Mouse (Mus musculus) lung, postnatal 14 days (tissue): ENCODE measurements around the gene Thrsp.
A peak's percentile ranks its signal among the peaks of the same experiment; 100 is the strongest.

Source experiments
- DNase-seq: peaks from one replicate; pipeline ENCODE4 v3.0.0; 2021

Thrsp gene

GRCm38 (mm10) chr7:97416473-97416872 lies 1.1 kb downstream of the Thrsp start:
- no peak for DNase-seq

- DNase-seq: no peak
Observed at GRCm38 (mm10) chr7:97414915-97415687, 2.4 kb downstream of the Thrsp start.

GRCm38 (mm10) chr7:97414426-97414825 lies 3.1 kb downstream of the Thrsp start:
- no peak for DNase-seq

DNA sequence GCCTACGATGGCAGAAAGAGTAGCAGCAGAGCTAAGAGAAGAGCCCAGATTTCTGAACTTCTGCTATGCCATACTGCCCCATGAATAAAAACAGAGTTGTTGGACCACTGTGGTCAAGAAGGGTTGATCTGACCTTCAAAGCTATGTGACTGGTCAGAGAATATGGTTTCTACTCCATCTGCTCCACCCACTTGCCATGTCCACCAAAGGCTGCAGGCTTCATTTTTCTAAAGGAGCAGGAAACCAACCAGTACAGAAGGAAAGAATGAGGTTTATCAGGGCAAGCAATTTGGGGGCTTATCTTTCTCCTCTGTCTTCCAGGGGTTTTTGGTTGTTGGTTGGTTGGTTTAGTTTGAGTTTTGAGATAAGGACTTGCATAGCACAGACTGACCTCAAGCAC lies 3.5 kb downstream of the Thrsp start:
- DNase-seq: no peak

DNA sequence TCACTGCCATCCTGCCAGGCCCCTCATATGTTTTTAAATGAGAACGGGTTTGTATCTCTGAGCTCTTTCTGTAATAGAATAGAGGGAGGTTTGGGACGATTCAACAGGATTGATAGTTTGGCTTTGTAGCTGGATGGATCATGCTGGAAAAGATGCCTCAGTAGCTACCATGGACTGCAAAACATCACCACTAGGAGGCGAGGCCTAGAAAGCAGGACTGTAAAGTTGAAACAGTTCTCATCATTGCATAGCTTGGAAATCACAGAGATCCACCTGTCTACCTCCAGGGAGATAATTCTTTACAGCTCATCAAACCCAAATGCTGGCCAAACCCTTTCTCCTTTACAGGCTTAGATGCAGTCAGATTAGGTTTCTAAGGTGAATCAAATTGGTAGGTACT lies 6.0 kb downstream of the Thrsp start:
- DNase-seq: no peak

DNA sequence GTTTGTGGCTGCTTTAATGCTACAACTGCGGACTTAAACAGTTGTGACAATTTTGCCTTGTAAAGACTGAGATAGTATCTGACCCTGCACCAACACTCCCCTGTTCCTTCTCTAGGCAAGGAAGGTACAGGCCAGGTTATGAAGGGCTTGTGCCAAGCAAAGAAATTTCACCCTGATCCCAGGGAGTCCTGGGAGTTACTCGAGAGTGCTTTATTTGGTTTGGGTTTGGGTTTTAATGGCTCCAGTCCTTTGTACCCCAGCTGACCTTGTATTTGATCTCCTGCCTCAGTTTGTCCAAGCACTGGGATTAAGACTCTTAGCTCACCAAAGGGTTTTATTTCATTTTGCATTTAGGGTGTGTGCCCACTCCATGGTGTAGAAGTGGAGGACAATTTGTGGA lies 6.4 kb downstream of the Thrsp start:
- DNase-seq: no peak

GRCm38 (mm10) chr7:97407145-97407544 lies 10.4 kb downstream of the Thrsp start:
- no peak for DNase-seq

GRCm38 (mm10) chr7:97399960-97400715 lies 17.4 kb downstream of the Thrsp start, which contains the start of gene Ndufc2:
Gene Ndufc2, plus strand, starts transcription at chr7:97400003.
- peak; percentile 79 for DNase-seq

- no peak for DNase-seq
Observed at GRCm38 (mm10) chr7:97398943-97399342, 18.6 kb downstream of the Thrsp start.

- DNase-seq: no peak
Observed at GRCm38 (mm10) chr7:97394375-97394774, 23.2 kb downstream of the Thrsp start.

DNA sequence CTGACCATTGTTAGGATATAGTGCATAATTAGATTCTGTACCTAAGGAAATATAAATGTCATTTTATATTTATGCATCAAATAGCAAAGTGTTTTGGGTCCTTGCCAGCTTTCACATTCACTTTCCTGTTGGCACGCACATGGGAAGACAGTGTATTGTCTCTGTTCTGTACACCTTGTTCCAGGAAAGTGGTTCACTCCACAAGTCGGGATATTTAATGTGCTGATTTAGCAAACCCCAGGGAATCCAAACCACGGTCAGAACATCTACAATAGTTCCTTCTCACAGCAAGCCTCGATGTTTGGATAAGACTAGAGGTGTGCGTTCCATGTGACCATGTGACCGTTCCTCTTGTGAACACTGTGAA lies 25.5 kb downstream of the Thrsp start:
- peak; percentile 54 for DNase-seq

DNA sequence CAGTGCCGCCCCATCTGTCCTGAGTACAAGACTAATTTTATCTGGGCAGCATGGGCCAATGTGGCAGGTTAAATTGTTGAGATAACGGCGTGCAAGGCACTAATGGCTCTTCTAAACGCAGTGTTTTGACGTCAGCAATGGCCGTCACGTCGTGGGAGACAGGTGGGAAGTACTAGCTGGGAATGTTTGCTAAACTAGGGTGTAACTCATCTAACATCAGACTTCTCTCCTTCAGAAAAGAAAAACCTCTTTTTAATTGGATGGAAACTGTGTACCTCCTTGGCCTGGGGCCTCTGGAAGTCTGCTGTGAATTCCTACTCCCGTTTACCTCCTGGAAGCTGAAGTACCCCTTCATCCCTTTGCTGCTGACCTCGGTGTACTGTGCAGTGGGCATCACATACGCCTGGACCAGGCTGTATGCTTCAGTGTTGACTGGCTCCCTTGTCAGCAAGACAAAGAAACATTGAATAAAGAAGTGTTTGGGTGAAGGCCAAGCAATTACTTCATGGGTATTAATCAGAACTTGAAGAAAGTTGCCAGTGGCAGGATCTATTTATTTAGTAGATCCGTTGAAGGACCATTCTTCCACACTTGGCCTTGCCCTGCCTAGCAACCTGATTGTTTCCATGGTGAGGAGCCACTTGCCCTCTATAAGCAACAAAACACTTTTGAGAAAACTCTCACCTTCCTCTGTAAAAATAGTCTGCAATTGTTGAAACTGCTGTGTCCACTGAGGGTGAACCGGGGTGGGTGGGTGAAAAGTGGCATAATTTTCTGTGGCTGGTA lies 26.0 kb downstream of the Thrsp start:
- DNase-seq: peak; percentile 62

DNA sequence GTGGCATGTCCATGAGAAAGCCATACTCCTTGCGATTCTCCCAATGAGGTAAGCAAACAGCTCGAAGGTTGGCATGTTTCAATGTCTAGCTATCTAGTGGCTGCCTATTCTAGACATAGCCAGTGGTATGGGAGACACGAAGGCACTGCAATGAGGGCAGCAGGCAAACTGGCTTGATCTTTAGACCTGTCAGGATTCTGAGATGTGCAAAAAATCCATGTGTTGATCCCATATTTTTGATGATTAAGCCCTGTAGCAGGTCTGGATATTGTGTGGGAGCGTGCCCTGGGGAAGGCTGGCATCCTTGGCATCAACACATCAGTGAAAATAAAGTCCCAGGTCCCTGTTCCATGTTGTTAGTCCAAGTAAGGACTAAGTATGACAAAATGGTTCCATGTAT lies 29.0 kb downstream of the Thrsp start:
- DNase-seq: no peak

DNA sequence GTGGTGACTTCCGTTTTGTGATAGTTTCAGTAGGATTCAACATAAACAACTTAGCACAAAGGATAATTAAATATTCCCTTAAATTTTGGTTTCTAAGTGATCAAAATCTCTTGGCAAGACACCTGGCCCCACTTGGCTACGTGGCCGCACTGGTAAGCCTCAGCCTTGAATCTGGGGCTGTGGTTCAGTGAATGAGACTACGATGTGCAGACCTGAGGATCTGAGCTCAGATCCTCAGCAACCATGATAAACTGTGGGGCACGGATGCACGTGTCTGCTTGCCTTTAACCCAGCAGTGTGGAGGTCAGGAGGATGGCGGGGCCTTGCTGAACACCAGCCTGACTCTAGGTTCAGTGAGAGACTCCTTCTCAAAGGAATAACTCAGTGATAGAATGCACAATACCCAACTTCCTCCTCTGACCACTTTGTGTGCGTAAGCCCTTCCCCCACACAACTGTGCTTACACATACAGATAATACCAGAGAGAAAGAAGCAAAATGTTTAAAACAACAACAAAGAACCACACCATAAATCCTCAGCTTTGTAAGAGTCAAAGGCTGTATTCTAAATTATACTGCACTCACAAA lies 29.9 kb downstream of the Thrsp start:
- no peak for DNase-seq

DNA sequence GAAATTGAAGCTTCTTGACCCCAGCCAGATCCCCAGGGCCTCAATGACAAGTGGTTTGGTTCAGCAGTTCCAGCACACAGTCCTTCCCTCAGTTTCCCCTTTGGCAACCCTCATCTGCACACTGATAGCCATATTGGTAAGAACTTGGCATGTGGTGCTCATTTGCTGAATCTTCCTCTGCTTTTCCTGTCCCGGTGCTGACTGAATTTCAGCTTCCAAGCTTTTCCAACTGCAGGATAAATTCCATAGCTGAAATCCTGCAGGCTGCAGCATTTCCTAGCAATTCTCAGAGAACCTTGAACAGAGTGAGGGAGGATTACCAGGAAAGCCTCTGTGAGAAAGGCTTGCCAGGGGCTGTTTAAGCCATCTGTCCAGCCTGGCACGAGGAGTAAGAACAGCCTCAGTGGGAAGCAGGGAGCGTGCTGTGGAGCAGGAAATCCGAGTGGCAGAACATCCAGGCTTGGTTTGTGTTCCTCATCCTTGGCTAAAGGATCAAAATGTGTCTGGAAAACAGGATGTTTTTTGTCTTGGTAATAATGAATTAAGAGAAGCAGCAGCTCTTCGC lies 30.6 kb downstream of the Thrsp start:
- DNase-seq: no peak

DNA sequence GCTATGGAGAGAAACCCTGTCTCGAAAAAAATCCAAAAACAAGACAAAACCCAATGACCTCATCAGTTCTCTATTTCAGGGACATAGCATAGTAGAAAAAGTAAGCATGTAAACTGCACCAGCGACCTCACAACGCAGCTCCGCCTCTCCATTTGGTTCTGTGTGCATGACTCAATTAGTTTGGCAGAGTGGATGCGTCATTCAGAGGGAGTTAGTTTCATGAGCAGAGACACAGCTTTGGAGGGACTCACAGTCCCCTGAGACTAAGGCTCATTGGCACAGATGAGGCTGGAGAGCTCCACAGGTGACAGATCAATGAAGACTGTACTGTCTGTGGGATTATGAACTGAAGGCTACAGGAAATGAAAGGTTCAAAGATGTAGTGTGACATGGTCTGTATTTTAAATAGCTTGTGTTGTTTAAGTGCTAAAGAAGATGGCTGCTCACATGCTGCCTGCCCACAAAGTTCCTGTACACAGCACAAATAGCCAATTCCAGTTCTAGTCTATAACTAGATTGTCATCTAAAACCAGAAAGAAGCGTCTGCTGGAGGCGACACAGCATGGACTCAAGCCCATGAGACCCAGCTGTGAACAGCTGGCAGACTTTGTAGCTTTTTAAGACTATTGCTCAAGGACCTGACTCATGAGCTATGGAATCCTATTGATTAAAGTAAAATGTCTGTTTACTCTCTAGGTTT lies 31.3 kb downstream of the Thrsp start:
- DNase-seq: peak; percentile 39

DNA sequence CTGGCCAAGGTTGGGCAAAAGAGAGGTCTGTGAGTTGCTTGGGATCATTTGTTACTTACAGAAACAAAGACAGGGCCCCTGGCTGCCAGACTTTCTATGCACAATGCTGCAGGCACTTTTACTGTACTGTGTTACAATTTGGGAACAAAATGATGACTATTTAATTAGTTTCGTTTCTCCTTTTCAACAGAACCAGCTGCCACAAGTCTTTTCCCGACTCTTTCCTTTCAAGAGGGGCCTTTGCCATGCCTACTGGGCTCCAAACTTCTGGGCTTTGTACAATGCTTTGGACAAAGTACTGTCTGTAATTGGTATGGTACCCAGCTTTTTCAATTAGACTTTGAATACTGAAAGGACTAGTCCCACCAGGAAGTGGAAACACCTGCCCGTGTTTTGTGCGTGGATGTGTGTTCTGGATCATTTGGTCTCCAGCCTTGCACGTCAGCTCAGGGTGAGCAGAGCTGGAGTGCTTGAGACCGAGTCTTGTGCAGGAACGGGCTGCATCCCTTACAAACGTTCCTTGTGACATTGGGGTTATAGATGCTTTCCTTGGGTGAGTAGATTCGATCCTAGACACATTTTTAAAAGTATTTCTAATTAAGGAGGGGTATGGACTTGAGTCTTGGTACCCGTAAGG lies 33.9 kb downstream of the Thrsp start:
- no peak for DNase-seq

DNA sequence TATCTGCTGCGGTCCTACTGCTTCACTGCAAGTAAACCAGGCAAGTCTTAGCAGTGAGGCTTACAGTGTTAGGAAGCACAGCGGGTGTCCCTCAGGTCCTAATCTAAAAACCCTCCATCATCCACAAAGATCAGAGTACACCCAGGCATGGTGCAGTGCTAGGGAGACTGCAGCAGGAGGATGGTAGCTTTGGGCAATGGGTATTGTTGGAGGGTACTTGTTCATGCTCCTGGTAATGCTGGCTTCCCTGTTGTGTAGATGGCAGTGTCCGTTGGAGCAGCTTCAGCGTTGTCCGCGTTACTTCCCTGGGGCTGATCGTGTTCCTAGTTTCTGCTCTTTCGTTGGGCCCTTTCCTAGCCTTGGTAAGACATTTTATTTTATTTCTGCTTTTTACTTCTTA lies 34.9 kb downstream of the Thrsp start:
- no peak for DNase-seq

GRCm38 (mm10) chr7:97380500-97381123 lies 36.9 kb downstream of the Thrsp start:
- no peak for DNase-seq

DNA sequence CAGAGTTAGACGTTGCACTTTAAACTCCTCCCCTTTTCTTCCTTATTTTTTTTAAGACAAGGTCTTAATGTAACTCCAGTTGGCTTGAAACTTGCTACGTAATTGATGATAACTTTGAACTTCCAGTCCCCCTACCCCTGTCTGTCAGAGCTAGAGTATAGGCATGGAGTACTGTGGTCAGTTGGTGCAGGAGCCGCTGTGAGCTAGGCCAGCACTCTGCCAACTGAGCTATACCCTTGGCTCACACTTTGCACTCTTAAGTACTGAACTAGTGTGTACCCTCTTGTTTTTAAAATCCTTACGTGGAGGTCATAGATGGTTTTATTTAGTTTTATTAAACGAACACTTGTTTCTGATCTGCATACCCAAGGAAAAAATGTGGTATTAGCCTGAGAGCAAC lies 38.2 kb downstream of the Thrsp start:
- DNase-seq: no peak

- no peak for DNase-seq
Observed at GRCm38 (mm10) chr7:97375906-97376305, 41.6 kb downstream of the Thrsp start.
